Mouse (Mus musculus): ENCODE results near the gene Sfrp4. TPM values are rescaled to one million over a fixed set of nuclear protein-coding genes. Genes with fewer than 3 reads are reported as not detected.
A peak's percentile ranks its signal among the peaks of the same experiment; 100 is the strongest.
"Not testable (repeated sequence)": the region's sequence is repeated elsewhere in the genome, so short reads cannot be mapped to it uniquely, and the experiment has no call there.

The Sfrp4 gene
- 1.8 and 2.3 TPM in 2 replicates for polyA plus RNA-seq (2016; fragmentation: Nextera tagmentation; extraction: Ambion mirVana)

GRCm38 (mm10) chr13:19622573-19623227 is at the start of gene Sfrp4:
Gene Sfrp4, plus strand, starts transcription at chr13:19623104.
- Histone ChIP-seq H3K27ac (no peak within 1 kb of the TSS), H3K4me3 (peak within 1 kb of the TSS; percentile 44), H3K9me3 (no peaks in the 10 kb centered on the region), H3K9ac (peak within 1 kb of the TSS; percentile 55), H3K27me3 (replicated peaks) (peaks cover 11% of the 10 kb centered on the region), H3K4me1 (peaks cover 7% of the 10 kb centered on the region), H3K36me3 (no peaks in the 10 kb centered on the region), H3K4me2 (replicated peaks) (peak within 1 kb of the TSS; percentile 87)
- 3% methylated on average over 25 of the region's 25 CpGs for WGBS
- ATAC-seq (ENCODE audit: low FRiP score, low read depth) = peak; percentile 59

- H3K4me1 ChIP-seq; H3K4me2 ChIP-seq (replicated peaks); H3K9me3 ChIP-seq; H3K4me3 ChIP-seq; H3K27me3 ChIP-seq (replicated peaks); ATAC-seq (ENCODE audit: low FRiP score, low read depth); H3K36me3 ChIP-seq; H3K27ac ChIP-seq; H3K9ac ChIP-seq: not testable (repeated sequence)
- 85% methylated on average over 2 of the region's 2 CpGs for WGBS
Observed at GRCm38 (mm10) chr13:19574723-19575122, 48.2 kb upstream of the Sfrp4 start.

- 90% methylated on average over 3 of the region's 3 CpGs for WGBS
- H3K36me3 ChIP-seq = no peaks in the 10 kb centered on the region
- H3K9ac ChIP-seq = no peak overlapping the region
- H3K27me3 ChIP-seq (replicated peaks) = no peaks in the 10 kb centered on the region
- ATAC-seq (ENCODE audit: low FRiP score, low read depth) = no peak
- no peak overlapping the region for H3K4me3 ChIP-seq
- no peaks in the 10 kb centered on the region for H3K9me3 ChIP-seq
- no peak overlapping the region for H3K4me2 ChIP-seq (replicated peaks)
- H3K4me1 ChIP-seq = no peaks in the 10 kb centered on the region
- H3K27ac ChIP-seq = no peak overlapping the region
Observed at GRCm38 (mm10) chr13:19575947-19576346, 47.0 kb upstream of the Sfrp4 start.

- Histone ChIP-seq H3K4me1 (no peaks in the 10 kb centered on the region), H3K27ac (no peak overlapping the region), H3K4me3 (no peak overlapping the region), H3K9me3 (no peaks in the 10 kb centered on the region), H3K4me2 (replicated peaks) (no peak overlapping the region), H3K36me3 (no peaks in the 10 kb centered on the region), H3K9ac (no peak overlapping the region), H3K27me3 (replicated peaks) (no peaks in the 10 kb centered on the region)
- no peak for ATAC-seq (ENCODE audit: low FRiP score, low read depth)
- 92% methylated on average over 3 of the region's 3 CpGs for WGBS
Observed at GRCm38 (mm10) chr13:19590996-19591759, 31.7 kb upstream of the Sfrp4 start.

- no peak for ATAC-seq (ENCODE audit: low FRiP score, low read depth)
- H3K9ac ChIP-seq = no peak overlapping the region
- no peak overlapping the region for H3K4me2 ChIP-seq (replicated peaks)
- no peak overlapping the region for H3K27ac ChIP-seq
- H3K36me3 ChIP-seq = no peaks in the 10 kb centered on the region
- no peaks in the 10 kb centered on the region for H3K27me3 ChIP-seq (replicated peaks)
- WGBS = 93% methylated on average over 1 of the region's 1 CpGs
- H3K4me1 ChIP-seq = no peaks in the 10 kb centered on the region
- H3K4me3 ChIP-seq = no peak overlapping the region
- no peaks in the 10 kb centered on the region for H3K9me3 ChIP-seq
Observed at GRCm38 (mm10) chr13:19595141-19595540, 27.8 kb upstream of the Sfrp4 start.

GRCm38 (mm10) chr13:19599242-19599641 is 23.7 kb upstream of the Sfrp4 start:
- WGBS = 92% methylated on average over 6 of the region's 6 CpGs
- Histone ChIP-seq H3K9ac (no peak overlapping the region), H3K4me3 (no peak overlapping the region), H3K9me3 (no peaks in the 10 kb centered on the region), H3K36me3 (no peaks in the 10 kb centered on the region), H3K27ac (no peak overlapping the region), H3K27me3 (replicated peaks) (no peaks in the 10 kb centered on the region), H3K4me1 (no peaks in the 10 kb centered on the region), H3K4me2 (replicated peaks) (no peak overlapping the region)
- ATAC-seq (ENCODE audit: low FRiP score, low read depth) = no peak

- H3K4me1 ChIP-seq = no peaks in the 10 kb centered on the region
- no peak overlapping the region for H3K4me3 ChIP-seq
- H3K27me3 ChIP-seq (replicated peaks) = no peaks in the 10 kb centered on the region
- no peak overlapping the region for H3K27ac ChIP-seq
- 91% methylated on average over 1 of the region's 1 CpGs for WGBS
- ATAC-seq (ENCODE audit: low FRiP score, low read depth) = no peak
- H3K9ac ChIP-seq = no peak overlapping the region
- H3K4me2 ChIP-seq (replicated peaks) = no peak overlapping the region
- H3K9me3 ChIP-seq = no peaks in the 10 kb centered on the region
- no peaks in the 10 kb centered on the region for H3K36me3 ChIP-seq
Observed at GRCm38 (mm10) chr13:19602531-19602930, 20.4 kb upstream of the Sfrp4 start.

GRCm38 (mm10) chr13:19603719-19604118 is 19.2 kb upstream of the Sfrp4 start:
- Histone ChIP-seq H3K4me3 (no peak overlapping the region), H3K9ac (no peak overlapping the region), H3K4me2 (replicated peaks) (no peak overlapping the region), H3K4me1 (no peaks in the 10 kb centered on the region), H3K9me3 (no peaks in the 10 kb centered on the region), H3K27me3 (replicated peaks) (no peaks in the 10 kb centered on the region), H3K36me3 (no peaks in the 10 kb centered on the region), H3K27ac (no peak overlapping the region)
- 94% methylated on average over 1 of the region's 1 CpGs for WGBS
- no peak for ATAC-seq (ENCODE audit: low FRiP score, low read depth)

- H3K27me3 ChIP-seq (replicated peaks) = no peaks in the 10 kb centered on the region
Observed at GRCm38 (mm10) chr13:19604916-19605315, 18.0 kb upstream of the Sfrp4 start.

GRCm38 (mm10) chr13:19608120-19608519 is 14.8 kb upstream of the Sfrp4 start:
- Histone ChIP-seq H3K27ac (no peak overlapping the region), H3K9ac (no peak overlapping the region), H3K4me2 (replicated peaks) (no peak overlapping the region), H3K9me3 (no peaks in the 10 kb centered on the region), H3K4me3 (no peak overlapping the region), H3K36me3 (no peaks in the 10 kb centered on the region), H3K27me3 (replicated peaks) (no peaks in the 10 kb centered on the region), H3K4me1 (peaks cover 9% of the 10 kb centered on the region; the same call in 1 of the 2 replicates)
- ATAC-seq (ENCODE audit: low FRiP score, low read depth) = no peak

More at GRCm38 (mm10) chr13:19604916-19605315, 18.0 kb upstream of the Sfrp4 start:
- no peak overlapping the region for H3K4me2 ChIP-seq (replicated peaks)
- H3K9ac ChIP-seq = no peak overlapping the region
- H3K4me3 ChIP-seq = no peak overlapping the region
- no peaks in the 10 kb centered on the region for H3K36me3 ChIP-seq
- H3K27ac ChIP-seq = no peak overlapping the region
- H3K4me1 ChIP-seq = no peaks in the 10 kb centered on the region
- no peaks in the 10 kb centered on the region for H3K9me3 ChIP-seq
- no peak for ATAC-seq (ENCODE audit: low FRiP score, low read depth)

- H3K9ac ChIP-seq = no peak overlapping the region
- peaks cover 9% of the 10 kb centered on the region; the same call in 1 of the 2 replicates for H3K4me1 ChIP-seq
- ATAC-seq (ENCODE audit: low FRiP score, low read depth) = peak; percentile 57; the same call in 1 of the 2 replicates
- no peak overlapping the region for H3K4me3 ChIP-seq
- H3K36me3 ChIP-seq = no peaks in the 10 kb centered on the region
- WGBS = 25% methylated on average over 1 of the region's 1 CpGs
- no peak overlapping the region for H3K4me2 ChIP-seq (replicated peaks)
- no peak overlapping the region for H3K27ac ChIP-seq
- no peaks in the 10 kb centered on the region for H3K27me3 ChIP-seq (replicated peaks)
- H3K9me3 ChIP-seq = no peaks in the 10 kb centered on the region
Observed at GRCm38 (mm10) chr13:19612348-19612747, 10.6 kb upstream of the Sfrp4 start.

GRCm38 (mm10) chr13:19612963-19613362 is 9.9 kb upstream of the Sfrp4 start:
- H3K4me1 ChIP-seq = peaks cover 9% of the 10 kb centered on the region; the same call in 1 of the 2 replicates
- no peaks in the 10 kb centered on the region for H3K27me3 ChIP-seq (replicated peaks)
- no peak overlapping the region for H3K4me3 ChIP-seq
- ATAC-seq (ENCODE audit: low FRiP score, low read depth) = peak; percentile 59; the same call in 1 of the 2 replicates
- no peaks in the 10 kb centered on the region for H3K36me3 ChIP-seq
- H3K4me2 ChIP-seq (replicated peaks) = no peak overlapping the region
- 47% methylated on average over 3 of the region's 3 CpGs for WGBS
- H3K9ac ChIP-seq = no peak overlapping the region
- H3K27ac ChIP-seq = no peak overlapping the region
- no peaks in the 10 kb centered on the region for H3K9me3 ChIP-seq

Data from neural tube, embryonic 12.5 days (tissue).